Mouse (Mus musculus) brain, embryonic 14.5 days (tissue): ENCODE data around the gene Plp2.

ENCODE experiments used
- CTCF ChIP-seq: fragments of 200-500 bp; IDR thresholded peaks from 2 replicates; pipeline ENCODE4 v1.5.1; 2012; ENCODE audit warnings: inconsistent platforms, mild to moderate bottlenecking, moderate library complexity, borderline replicate concordance; ENCODE audit not compliant: insufficient read depth, insufficient read length; ENCODE audit errors: extremely low read depth
- POLR2A ChIP-seq: fragments of 200-500 bp; IDR thresholded peaks from 2 replicates; pipeline ENCODE4 v1.6.1; 2012; ENCODE audit warnings: mild to moderate bottlenecking, inconsistent platforms, borderline replicate concordance; ENCODE audit not compliant: poor library complexity, insufficient read depth, insufficient read length, severe bottlenecking; ENCODE audit errors: extremely low read depth

- TF ChIP-seq CTCF (no peak), POLR2A (no peak)
Observed at GRCm38 (mm10) chrX:7657221-7657639, 14.0 kb downstream of the Plp2 start, which contains the start of gene Prickle3.
